Mouse (Mus musculus): ENCODE measurements around the gene Samsn1.

- TF ChIP-seq CTCF (IDR thresholded peaks at IDR 0.05; ENCODE audit: extremely low read depth, insufficient read depth, low read length) (no peak), POLR2A (IDR thresholded peaks at IDR 0.05; ENCODE audit: extremely low read depth, insufficient read depth, low read length) (no peak)
Observed at GRCm38 (mm10) chr16:75823226-75823625, 198.9 kb downstream of the Samsn1 start.

Data from cortical plate, adult 2 months (tissue).